Mouse (Mus musculus) small intestine, adult 10 weeks (tissue): ENCODE measurements around the gene Olfr975. TPM values are rescaled to one million over a fixed set of nuclear protein-coding genes. Genes with fewer than 3 reads are reported as not detected.

ENCODE experiments used
- polyA plus RNA-seq: library from polyadenylated mRNA; stranded (reverse); fragments of 350-450 nt; fragmentation: Illumina TruSeq; extraction: RNeasy Lipid Tissue Mini Kit (QIAGEN cat#74804); gene quantifications from one replicate; pipeline ENCODE4 v1.2.3, GENCODE M21; 2014; ENCODE audit warnings: low replicate concordance

Gene Olfr975
- not detected for polyA plus RNA-seq

GRCm38 (mm10) chr9:39951946-39952345 lies at the start of gene Olfr975:
Gene Olfr975 (minus strand): TSS chr9:39952046.

GRCm38 (mm10) chr9:39991813-39992212 lies 40.0 kb upstream of the Olfr975 start, which contains the start of gene Olfr978:
Gene Olfr978 (plus strand): TSS chr9:39992113.

GRCm38 (mm10) chr9:39961033-39961432 lies 9.2 kb upstream of the Olfr975 start, which contains the start of gene Olfr976:
Gene Olfr976 (minus strand): TSS chr9:39961133.

GRCm38 (mm10) chr9:39937201-39937600 lies 14.6 kb downstream of the Olfr975 start, which contains the start of gene Olfr974:
Gene Olfr974 (plus strand): TSS chr9:39937501.

GRCm38 (mm10) chr9:39907036-39907435 lies 44.8 kb downstream of the Olfr975 start, which contains the start of gene Olfr229:
Gene Olfr229 (plus strand): TSS chr9:39907336.

Other genes starting within 250 kb of the Olfr975 start
- gene Olfr149, start 244.9 kb downstream of the Olfr975 start, polyA plus RNA-seq = not detected
- gene Olfr965, start 240.7 kb downstream of the Olfr975 start, polyA plus RNA-seq = not detected
- gene Olfr150, start 221.1 kb downstream of the Olfr975 start, polyA plus RNA-seq = not detected
- not detected for gene Olfr967, start 205.8 kb downstream of the Olfr975 start, polyA plus RNA-seq
- gene Olfr968, start 168.8 kb downstream of the Olfr975 start, polyA plus RNA-seq = not detected
- gene Olfr969, start 161.1 kb downstream of the Olfr975 start, polyA plus RNA-seq = not detected
- gene Olfr970, start 143.2 kb downstream of the Olfr975 start, polyA plus RNA-seq = not detected
- gene Olfr971, start 115.2 kb downstream of the Olfr975 start, polyA plus RNA-seq = not detected
- gene Olfr972, start 85.6 kb downstream of the Olfr975 start, polyA plus RNA-seq = not detected
- not detected for gene Olfr229, start 44.7 kb downstream of the Olfr975 start, polyA plus RNA-seq
- gene Olfr974, start 14.5 kb downstream of the Olfr975 start, polyA plus RNA-seq = not detected
- not detected for gene Olfr976, start 9.1 kb upstream of the Olfr975 start, polyA plus RNA-seq
- gene Olfr978, start 40.1 kb upstream of the Olfr975 start, polyA plus RNA-seq = not detected
- gene Olfr979, start 51.4 kb upstream of the Olfr975 start, polyA plus RNA-seq = not detected
- not detected for gene Olfr980, start 57.5 kb upstream of the Olfr975 start, polyA plus RNA-seq
- gene Olfr981, start 69.4 kb upstream of the Olfr975 start, polyA plus RNA-seq = not detected
- not detected for gene Olfr982, start 121.8 kb upstream of the Olfr975 start, polyA plus RNA-seq
- gene Olfr983, start 141.5 kb upstream of the Olfr975 start, polyA plus RNA-seq = not detected
- not detected for gene Olfr984, start 162.2 kb upstream of the Olfr975 start, polyA plus RNA-seq
- gene Olfr985, start 178.1 kb upstream of the Olfr975 start, polyA plus RNA-seq = not detected
- not detected for gene Tmem225, start 196.1 kb upstream of the Olfr975 start, polyA plus RNA-seq
- not detected for gene Olfr986, start 228.9 kb upstream of the Olfr975 start, polyA plus RNA-seq
- 1.4 TPM for gene Zfp202, start 240.3 kb upstream of the Olfr975 start, polyA plus RNA-seq